Mouse (Mus musculus): Measurements from ENCODE around the gene Mkrn1.
"Not testable (repeated sequence)": the region's sequence is repeated elsewhere in the genome, so short reads cannot be mapped to it uniquely, and the experiment has no call there.

Gene Mkrn1

GRCm38 (mm10) chr6:39379224-39379623 lies 41.0 kb downstream of the Mkrn1 start:
- no peak for DNase-seq (ENCODE audit: low spot score)

GRCm38 (mm10) chr6:39378161-39378835 lies 42.0 kb downstream of the Mkrn1 start:
- DNase-seq (ENCODE audit: low spot score), result peak; percentile 23

DNA sequence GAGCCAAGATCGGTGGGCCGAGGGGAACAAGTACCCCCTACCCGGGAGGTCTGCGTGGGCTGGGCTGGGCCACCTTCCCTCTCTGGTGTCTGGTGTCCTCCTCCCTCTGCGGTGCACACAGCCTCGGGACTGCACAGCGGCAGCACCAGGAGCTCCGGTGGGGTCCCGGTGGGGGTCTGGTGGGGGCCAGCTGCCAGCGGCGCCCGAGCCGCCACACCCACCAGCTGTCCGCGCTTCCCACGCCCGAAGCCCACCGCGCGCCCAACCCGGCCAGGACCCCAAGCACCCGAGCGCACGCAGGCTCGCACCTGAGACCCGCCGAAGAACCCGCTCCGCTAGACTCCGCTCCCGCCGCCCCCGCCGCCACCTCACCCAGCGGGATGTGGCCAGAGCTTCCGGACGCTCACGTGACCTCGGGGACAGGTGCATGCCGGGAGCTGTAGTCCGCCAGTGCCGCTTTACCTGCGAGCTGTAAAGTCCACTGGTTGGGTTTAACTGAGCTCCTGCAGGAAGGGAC lies 42.9 kb downstream of the Mkrn1 start, which contains the start of gene Slc37a3:
Slc37a3 (minus strand) TSS at position 365 of the 517 bp plus-strand sequence.
- peak; percentile 91 for DNase-seq (ENCODE audit: low spot score)

- DNase-seq (ENCODE audit: low spot score), result peak; percentile 14
Observed at GRCm38 (mm10) chr6:39376775-39377174, 43.5 kb downstream of the Mkrn1 start.

DNA sequence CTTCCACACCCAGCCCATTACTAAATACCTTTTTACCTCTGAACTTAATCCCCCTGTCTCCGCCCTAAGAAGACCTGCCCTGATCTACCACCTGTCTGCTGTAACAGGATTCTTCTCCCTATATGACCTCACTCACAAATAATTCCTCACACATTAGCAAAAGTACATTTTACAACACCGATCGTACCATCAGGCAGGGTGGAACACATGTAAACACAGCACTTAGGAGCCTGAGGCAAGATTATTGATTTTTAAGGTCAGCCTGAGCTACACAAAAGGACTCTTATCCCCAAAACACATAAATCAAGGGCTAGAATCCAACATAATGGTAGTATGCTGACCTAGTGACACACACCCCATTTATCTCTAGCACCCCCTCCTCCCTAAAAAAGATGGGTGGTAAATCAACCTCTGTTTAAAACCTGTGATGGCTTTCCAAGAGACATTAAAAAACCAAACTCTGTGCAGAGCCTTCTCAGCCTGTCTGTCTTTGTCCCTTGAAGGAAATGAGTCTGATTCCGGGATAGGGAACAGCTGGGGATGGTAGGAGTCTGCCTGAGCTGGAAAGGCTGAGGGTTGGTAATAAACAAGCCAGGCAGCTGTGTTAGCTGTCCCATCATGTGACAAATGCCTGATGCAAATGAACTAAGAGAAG lies 46.8 kb downstream of the Mkrn1 start:
- peak; percentile 51 for DNase-seq (ENCODE audit: low spot score)

DNA sequence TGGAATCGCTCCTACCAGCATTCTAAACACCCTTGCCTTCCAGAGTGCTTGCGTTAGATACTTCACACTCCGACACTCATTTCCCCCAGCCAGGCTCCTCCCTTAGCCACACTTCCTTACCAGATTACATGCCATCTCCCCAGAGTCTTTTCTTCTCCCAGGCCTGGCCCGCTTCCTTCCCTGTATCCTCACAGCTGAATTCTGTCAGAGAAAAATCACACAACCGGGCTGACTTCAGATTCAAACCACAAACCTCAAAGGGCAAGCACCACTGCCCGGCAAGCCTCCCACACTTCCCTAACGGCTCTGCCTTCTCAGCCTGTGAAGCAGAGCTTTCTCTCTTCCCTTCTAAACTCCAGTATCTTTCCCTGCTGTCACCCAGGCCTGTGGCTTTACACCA lies 47.5 kb downstream of the Mkrn1 start:
- no peak for DNase-seq (ENCODE audit: low spot score)

DNA sequence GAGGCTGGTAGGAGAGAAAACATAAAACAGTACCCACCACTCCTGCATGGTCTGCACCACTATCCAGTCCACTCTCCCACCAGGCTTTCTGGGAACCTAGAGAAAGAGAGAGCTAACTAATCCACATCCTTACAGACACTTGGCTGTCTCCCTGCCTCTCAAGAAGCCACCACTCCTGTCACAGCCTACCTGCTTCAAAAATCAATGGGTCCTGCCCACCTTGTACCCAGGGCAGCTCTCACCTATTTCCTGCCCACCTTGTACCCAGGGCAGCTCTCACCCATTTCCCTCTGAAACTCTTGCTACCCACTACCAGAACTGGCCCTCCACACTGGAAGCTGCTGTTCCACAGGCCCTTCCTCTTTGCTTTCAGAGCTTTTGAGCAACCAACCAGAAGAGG lies 48.2 kb downstream of the Mkrn1 start:
- DNase-seq (ENCODE audit: low spot score), result no peak

DNA sequence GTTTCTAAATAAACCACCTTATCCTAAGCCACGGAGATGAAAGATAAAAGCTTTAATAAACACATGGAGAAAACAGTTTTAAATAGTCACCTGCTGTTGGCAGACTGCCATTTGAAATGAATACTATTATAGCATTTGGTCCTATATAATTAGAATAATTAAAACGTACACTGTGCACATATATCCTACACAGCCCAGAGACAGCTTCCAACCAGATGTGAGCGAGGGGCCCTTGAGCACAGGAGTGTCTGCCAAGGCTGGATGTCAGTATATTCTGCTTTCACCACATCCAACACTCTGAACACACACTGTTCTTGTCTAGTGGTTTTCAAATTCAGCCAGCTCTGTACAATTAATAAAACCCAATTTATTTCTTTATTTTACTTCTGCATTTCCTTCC lies 50.6 kb downstream of the Mkrn1 start:
- no peak for DNase-seq (ENCODE audit: low spot score)

- no peak for DNase-seq (ENCODE audit: low spot score)
Observed at GRCm38 (mm10) chr6:39362684-39363083, 57.6 kb downstream of the Mkrn1 start.

GRCm38 (mm10) chr6:39359207-39359606 lies 61.1 kb downstream of the Mkrn1 start:
- not testable (repeated sequence) for DNase-seq (ENCODE audit: low spot score)

- peak; percentile 37 for DNase-seq (ENCODE audit: low spot score)
Observed at GRCm38 (mm10) chr6:39348946-39349345, 71.3 kb downstream of the Mkrn1 start.

- DNase-seq (ENCODE audit: low spot score), result peak; percentile 59
Observed at GRCm38 (mm10) chr6:39347880-39348814, 72.1 kb downstream of the Mkrn1 start.

Measured in embryo, embryonic 10.5 days (tissue).